Mouse (Mus musculus) E14TG2a.4 (cell line): ENCODE measurements around the gene Cabin1.

Experiments used
- CTCF ChIP-seq: conservative IDR thresholded peaks from 2 replicates; pipeline ENCODE4 v1.5.1; 2014; ENCODE audit warnings: low read length
- NANOG ChIP-seq: IDR thresholded peaks from 2 replicates; pipeline ENCODE4 v1.6.1; 2014; ENCODE audit warnings: borderline replicate concordance, low read length, mixed read lengths

- no peak for TF ChIP-seq CTCF
- TF ChIP-seq NANOG, result no peak
Measured at GRCm38 (mm10) chr10:75694567-75694966, 69.6 kb downstream of the Cabin1 start.
